Mouse (Mus musculus) liver, adult 2 months (tissue): Measurements from ENCODE around the gene Dnajc8. TPM values are rescaled to one million over a fixed set of nuclear protein-coding genes. Genes with fewer than 3 reads are reported as not detected.

Experiments used
- DNase-seq: peaks from one replicate; pipeline ENCODE4 v3.0.0-alpha.2; 2011; ENCODE audit warnings: low read depth, low spot score; ENCODE audit errors: extremely low read depth
- H3K27ac ChIP-seq: fragments of 200-500 bp; replicated peaks from 2 replicates; pipeline ENCODE4 v1.5.1; 2012; ENCODE audit warnings: low read depth, mild to moderate bottlenecking, control low read depth, inconsistent platforms, low read length; ENCODE audit not compliant: insufficient read depth
- H3K27me3 ChIP-seq: fragments of 200-500 bp; 2 replicates; pipeline ENCODE4 v1.6.1; 2012; ENCODE audit warnings: mild to moderate bottlenecking, moderate library complexity, low read length, inconsistent platforms; ENCODE audit not compliant: control insufficient read depth, insufficient read depth
- H3K36me3 ChIP-seq: fragments of 200-500 bp; 2 replicates; pipeline ENCODE4 v1.6.1; 2012; ENCODE audit warnings: low read length, inconsistent platforms; ENCODE audit not compliant: control insufficient read depth, insufficient read depth
- H3K4me1 ChIP-seq: fragments of 200-500 bp; 2 replicates; pipeline ENCODE4 v1.6.1; 2011; ENCODE audit warnings: low read length; ENCODE audit not compliant: control insufficient read depth, insufficient read depth
- H3K4me3 ChIP-seq: fragments of 200-500 bp; 2 replicates; pipeline ENCODE4 v1.5.1; 2011; ENCODE audit warnings: low read depth, mild to moderate bottlenecking, control low read depth, low read length, moderate library complexity; ENCODE audit not compliant: insufficient read depth
- H3K79me2 ChIP-seq: fragments of 200-500 bp; 2 replicates; pipeline ENCODE4 v1.6.1; 2012; ENCODE audit warnings: inconsistent platforms, mild to moderate bottlenecking, low read length, moderate library complexity; ENCODE audit not compliant: control insufficient read depth, insufficient read depth
- H3K9ac ChIP-seq: fragments of 200-500 bp; 2 replicates; pipeline ENCODE4 v1.6.1; 2012; ENCODE audit warnings: low read depth, mild to moderate bottlenecking, control low read depth, inconsistent platforms, low read length
- CTCF ChIP-seq: fragments of 200-500 bp; IDR thresholded peaks from 2 replicates; pipeline ENCODE4 v1.5.1; 2011; ENCODE audit warnings: low read depth, low read length, control low read depth
- POLR2A ChIP-seq: fragments of 200-500 bp; IDR thresholded peaks from 2 replicates; pipeline ENCODE4 v1.6.1; 2011; ENCODE audit warnings: low read length, control low read depth; ENCODE audit not compliant: insufficient read depth; ENCODE audit errors: extremely low read depth
- WGBS: fragments of 180-500 bp; shearing (Covaris S2); methylation state at CpG from one replicate; pipeline ENCODE4 v1.1.7; 2018; 5-methylcytosine and 5-hydroxymethylcytosine counted together
- polyA plus RNA-seq: library from polyadenylated mRNA; depleted of rRNA; stranded (reverse); fragments of >200 nt; gene quantifications from 2 replicates; pipeline ENCODE4 v1.2.3, GENCODE M21; 2012
- total RNA-seq: library from RNA; depleted of rRNA; stranded (reverse); fragments of >200 nt; gene quantifications from 2 replicates; pipeline ENCODE4 v1.2.3, GENCODE M21; 2014

Gene Dnajc8
- total and polyA plus RNA-seq, 2 experiments: 10.4 to 26.1 TPM

- no peaks in the 10 kb centered on the region for H3K4me1 ChIP-seq
- H3K9ac ChIP-seq: no peak overlapping the region
- WGBS: 83% methylated on average over 3 of the region's 3 CpGs
- DNase-seq: no peak
- TF ChIP-seq CTCF (no peak), POLR2A (no peak)
- no peaks in the 10 kb centered on the region for H3K36me3 ChIP-seq
- no peaks in the 10 kb centered on the region for H3K79me2 ChIP-seq
- peak overlapping the region; percentile 12; the same call in 1 of the 2 replicates for H3K27ac ChIP-seq
- no peaks in the 10 kb centered on the region for H3K27me3 ChIP-seq
- no peak overlapping the region for H3K4me3 ChIP-seq
Observed at GRCm38 (mm10) chr4:132563261-132563660, 27.9 kb downstream of the Dnajc8 start.

- DNase-seq: peak; percentile 15
- H3K36me3 ChIP-seq: no peaks in the 10 kb centered on the region
- no peaks in the 10 kb centered on the region for H3K79me2 ChIP-seq
- H3K27ac ChIP-seq: peak within 1 kb of the TSS; percentile 12; the same call in 1 of the 2 replicates
- H3K4me1 ChIP-seq: no peaks in the 10 kb centered on the region
- H3K27me3 ChIP-seq: no peaks in the 10 kb centered on the region
- 43% methylated on average over 4 of the region's 4 CpGs for WGBS
- peak within 1 kb of the TSS; percentile 23 for H3K4me3 ChIP-seq
- TF ChIP-seq CTCF (no peak), POLR2A (no peak)
- H3K9ac ChIP-seq: peak within 1 kb of the TSS; percentile 25; the same call in 1 of the 2 replicates
Observed at GRCm38 (mm10) chr4:132563965-132564364, 28.6 kb downstream of the Dnajc8 start, which contains the start of gene Ptafr. Gene Ptafr, plus strand, starts transcription at chr4:132564067.

- Histone ChIP-seq H3K27me3 (no peaks in the 10 kb centered on the region), H3K4me1 (no peaks in the 10 kb centered on the region), H3K4me3 (peak overlapping the region; percentile 21; the same call in 1 of the 2 replicates), H3K36me3 (no peaks in the 10 kb centered on the region), H3K27ac (no peak overlapping the region), H3K9ac (no peak overlapping the region), H3K79me2 (no peaks in the 10 kb centered on the region)
- no peak for DNase-seq
- TF ChIP-seq POLR2A (no peak), CTCF (no peak)
- 74% methylated on average over 12 of the region's 12 CpGs for WGBS
Observed at GRCm38 (mm10) chr4:132565089-132565747, 29.9 kb downstream of the Dnajc8 start.

GRCm38 (mm10) chr4:132567361-132567779 is 32.0 kb downstream of the Dnajc8 start:
- H3K36me3 ChIP-seq: no peaks in the 10 kb centered on the region
- peak; percentile 10 for DNase-seq
- no peaks in the 10 kb centered on the region for H3K27me3 ChIP-seq
- H3K27ac ChIP-seq: no peak overlapping the region
- no peak overlapping the region for H3K4me3 ChIP-seq
- 69% methylated on average over 9 of the region's 9 CpGs for WGBS
- H3K79me2 ChIP-seq: no peaks in the 10 kb centered on the region
- H3K9ac ChIP-seq: no peak overlapping the region
- TF ChIP-seq POLR2A (no peak), CTCF (no peak)
- no peaks in the 10 kb centered on the region for H3K4me1 ChIP-seq

GRCm38 (mm10) chr4:132569115-132569514 is 33.8 kb downstream of the Dnajc8 start:
- Histone ChIP-seq H3K4me3 (no peak overlapping the region), H3K4me1 (no peaks in the 10 kb centered on the region), H3K9ac (no peak overlapping the region), H3K27me3 (no peaks in the 10 kb centered on the region), H3K27ac (no peak overlapping the region), H3K36me3 (no peaks in the 10 kb centered on the region), H3K79me2 (no peaks in the 10 kb centered on the region)
- DNase-seq: no peak
- peak; percentile 33 for TF ChIP-seq CTCF
- TF ChIP-seq POLR2A: no peak
- WGBS: 95% methylated on average over 5 of the region's 5 CpGs

GRCm38 (mm10) chr4:132571190-132571589 is 35.8 kb downstream of the Dnajc8 start:
- H3K79me2 ChIP-seq: no peaks in the 10 kb centered on the region
- H3K27ac ChIP-seq: peak overlapping the region; percentile 15; the same call in 1 of the 2 replicates
- no peaks in the 10 kb centered on the region for H3K36me3 ChIP-seq
- peak; percentile 32 for DNase-seq
- TF ChIP-seq CTCF (no peak), POLR2A (no peak)
- WGBS: 88% methylated on average over 9 of the region's 9 CpGs
- H3K4me3 ChIP-seq: no peak overlapping the region
- no peaks in the 10 kb centered on the region for H3K27me3 ChIP-seq
- no peak overlapping the region for H3K9ac ChIP-seq
- H3K4me1 ChIP-seq: no peaks in the 10 kb centered on the region
